Mouse (Mus musculus) midbrain, embryonic 14.5 days (tissue): ENCODE results near the gene Abca12. TPM values are rescaled to one million over a fixed set of nuclear protein-coding genes. Genes with fewer than 3 reads are reported as not detected.

Source experiments
- ATAC-seq: fragments of 200-750 bp; cut with Nextera tagmentation; 2 replicates; pipeline ENCODE4 v1.8.0; 2017; ENCODE audit warnings: moderate number of reproducible peaks, moderate library complexity; ENCODE audit not compliant: low FRiP score, low TSS enrichment
- DNase-seq: peaks from one replicate; pipeline ENCODE4 v3.0.0-alpha.2; 2015
- H3K27ac ChIP-seq: fragments of 300-500 bp; sonication (generic); replicated peaks from 2 replicates; pipeline ENCODE4 v1.5.1; 2014; ENCODE audit warnings: mild to moderate bottlenecking, low read depth, low read length, moderate library complexity
- H3K27me3 ChIP-seq: fragments of 300-500 bp; sonication (generic); 2 replicates; pipeline ENCODE4 v1.6.1; 2014; ENCODE audit warnings: low read length, control low read depth, mixed read lengths; ENCODE audit not compliant: control insufficient read depth, insufficient read depth
- H3K36me3 ChIP-seq: fragments of 300-500 bp; sonication (generic); 2 replicates; pipeline ENCODE4 v1.6.1; 2014; ENCODE audit warnings: low read length, control low read depth; ENCODE audit not compliant: control insufficient read depth, insufficient read depth
- H3K4me1 ChIP-seq: fragments of 300-500 bp; sonication (generic); 2 replicates; pipeline ENCODE4 v1.6.1; 2014; ENCODE audit warnings: mild to moderate bottlenecking, antibody characterized with exemption, low read length, control low read depth; ENCODE audit not compliant: control insufficient read depth, insufficient read depth
- H3K4me2 ChIP-seq: fragments of 300-500 bp; sonication (generic); 2 replicates; pipeline ENCODE4 v1.6.1; 2014; ENCODE audit warnings: mild to moderate bottlenecking, low read length, moderate library complexity
- H3K4me3 ChIP-seq: fragments of 300-500 bp; sonication (generic); replicated peaks from 2 replicates; pipeline ENCODE4 v1.5.1; 2014; ENCODE audit warnings: low read depth, low read length
- H3K9ac ChIP-seq: fragments of 300-500 bp; sonication (generic); replicated peaks from 2 replicates; pipeline ENCODE4 v1.6.1; 2014; ENCODE audit warnings: mild to moderate bottlenecking, low read length, moderate library complexity
- H3K9me3 ChIP-seq: fragments of 300-500 bp; sonication (generic); 2 replicates; pipeline ENCODE4 v1.6.1; 2016; ENCODE audit warnings: low read length, control low read depth, mixed read lengths; ENCODE audit not compliant: control insufficient read depth
- WGBS: fragments of 180-500 bp; shearing (Covaris S2); extraction: QIAGEN DNeasy Blood & Tissue Kit; methylation state at CpG from one replicate; pipeline ENCODE4 v1.1.7; 2014; 5-methylcytosine and 5-hydroxymethylcytosine counted together
- polyA plus RNA-seq: library from polyadenylated mRNA; unstranded; fragments of >200 nt; fragmentation: Nextera tagmentation; extraction: Ambion mirVana; gene quantifications from 2 replicates; pipeline ENCODE4 v1.2.1, GENCODE M21; 2014

Abca12 gene
- polyA plus RNA-seq, 1 experiment from 2014 or later, result not detected

GRCm38 (mm10) chr1:71307362-71307761, 107.3 kb downstream of the Abca12 start:
- Histone ChIP-seq H3K27ac (no peak overlapping the region), H3K4me3 (no peak overlapping the region), H3K4me2 (no peak overlapping the region), H3K36me3 (no peaks in the 10 kb centered on the region), H3K9me3 (no peaks in the 10 kb centered on the region), H3K9ac (no peak overlapping the region), H3K4me1 (peaks cover 6% of the 10 kb centered on the region), H3K27me3 (no peaks in the 10 kb centered on the region)
- ATAC-seq, result no peak
- 58% methylated on average over 2 of the region's 2 CpGs for WGBS
- peak; percentile 15 for DNase-seq

- no peak overlapping the region for H3K9ac ChIP-seq
- peaks cover 6% of the 10 kb centered on the region for H3K4me1 ChIP-seq
- no peak for ATAC-seq
- H3K27ac ChIP-seq, result no peak overlapping the region
- WGBS, result 21% methylated on average over 3 of the region's 3 CpGs
- H3K9me3 ChIP-seq, result no peaks in the 10 kb centered on the region
- peak; percentile 61 for DNase-seq
- no peak overlapping the region for H3K4me3 ChIP-seq
- H3K36me3 ChIP-seq, result no peaks in the 10 kb centered on the region
- no peaks in the 10 kb centered on the region for H3K27me3 ChIP-seq
- H3K4me2 ChIP-seq, result no peak overlapping the region
These were observed 108.5 kb downstream of the Abca12 start for GRCm38 (mm10) chr1:71306196-71306595.

GRCm38 (mm10) chr1:71304588-71304987, 110.1 kb downstream of the Abca12 start:
- Histone ChIP-seq H3K36me3 (no peaks in the 10 kb centered on the region), H3K4me1 (peaks cover 6% of the 10 kb centered on the region), H3K27me3 (no peaks in the 10 kb centered on the region), H3K4me3 (no peak overlapping the region), H3K9me3 (no peaks in the 10 kb centered on the region), H3K27ac (no peak overlapping the region), H3K4me2 (no peak overlapping the region), H3K9ac (no peak overlapping the region)
- no peak for ATAC-seq
- no peak for DNase-seq
- 85% methylated on average over 2 of the region's 2 CpGs for WGBS

GRCm38 (mm10) chr1:71297021-71297420, 117.7 kb downstream of the Abca12 start:
- no peak for ATAC-seq
- H3K4me2 ChIP-seq, result no peak overlapping the region
- H3K27me3 ChIP-seq, result no peaks in the 10 kb centered on the region
- H3K4me1 ChIP-seq, result no peaks in the 10 kb centered on the region
- no peaks in the 10 kb centered on the region for H3K9me3 ChIP-seq
- no peak overlapping the region for H3K27ac ChIP-seq
- H3K36me3 ChIP-seq, result no peaks in the 10 kb centered on the region
- WGBS, result 70% methylated on average over 2 of the region's 2 CpGs
- DNase-seq, result no peak
- no peak overlapping the region for H3K4me3 ChIP-seq
- H3K9ac ChIP-seq, result no peak overlapping the region

DNA sequence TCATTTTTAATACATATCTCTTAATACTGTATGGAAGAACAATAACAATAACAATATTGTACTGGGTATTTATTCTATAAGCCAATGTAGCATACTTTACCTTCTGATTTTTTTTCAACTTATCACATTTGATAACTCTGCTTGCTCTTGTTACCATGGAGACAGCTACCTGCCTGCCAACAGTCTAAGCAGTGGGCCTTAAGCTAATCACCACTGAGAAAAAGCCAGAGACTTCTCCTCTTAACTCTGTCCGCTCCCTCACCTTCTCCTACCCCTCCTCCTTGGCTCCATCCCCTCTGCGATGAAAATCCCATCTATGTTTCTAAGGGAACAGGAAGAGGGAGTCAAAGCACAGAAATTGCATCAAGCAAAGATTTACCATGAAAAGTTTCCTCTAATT, 118.1 kb downstream of the Abca12 start:
- H3K36me3 ChIP-seq, result no peaks in the 10 kb centered on the region
- no peak overlapping the region for H3K27ac ChIP-seq
- no peaks in the 10 kb centered on the region for H3K27me3 ChIP-seq
- no peak for ATAC-seq
- H3K4me2 ChIP-seq, result no peak overlapping the region
- H3K9me3 ChIP-seq, result no peaks in the 10 kb centered on the region
- DNase-seq, result peak; percentile 67
- no peaks in the 10 kb centered on the region for H3K4me1 ChIP-seq
- H3K4me3 ChIP-seq, result no peak overlapping the region
- H3K9ac ChIP-seq, result no peak overlapping the region
- 53% methylated on average over 2 of the region's 2 CpGs for WGBS

DNA sequence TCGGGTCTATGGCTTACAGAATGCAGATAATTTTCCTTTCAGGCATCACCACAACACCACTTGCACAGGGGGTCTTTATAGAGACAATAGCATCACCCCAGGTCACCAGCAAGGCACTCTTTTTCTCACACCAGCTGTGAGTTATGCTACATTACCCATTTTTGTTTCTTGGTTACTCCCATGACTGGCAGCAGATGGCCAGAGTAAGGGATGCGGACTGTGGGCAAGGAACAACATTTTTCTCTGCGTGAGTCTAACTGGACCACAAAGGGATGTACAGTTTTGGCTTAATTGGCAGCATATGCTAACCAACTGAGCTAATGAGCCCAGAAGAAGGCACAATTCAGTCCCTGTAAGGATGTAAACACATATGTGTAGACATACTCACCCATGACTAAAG, 122.8 kb downstream of the Abca12 start:
- 0 out of 2 replicates have a peak, but pooled peaks have one; percentile 20 for ATAC-seq
- no peak overlapping the region for H3K4me3 ChIP-seq

GRCm38 (mm10) chr1:71289511-71289910, 125.2 kb downstream of the Abca12 start:
- WGBS, result 21% methylated on average over 5 of the region's 5 CpGs
- H3K36me3 ChIP-seq, result no peaks in the 10 kb centered on the region
- no peak overlapping the region for H3K4me3 ChIP-seq
- no peak overlapping the region for H3K4me2 ChIP-seq
- ATAC-seq (no peak), DNase-seq (peak; percentile 71)
- H3K9ac ChIP-seq, result no peak overlapping the region
- H3K27me3 ChIP-seq, result no peaks in the 10 kb centered on the region
- H3K9me3 ChIP-seq, result no peaks in the 10 kb centered on the region
- no peaks in the 10 kb centered on the region for H3K4me1 ChIP-seq
- no peak overlapping the region for H3K27ac ChIP-seq

More for the DNA sequence above, 122.8 kb downstream of the Abca12 start:
- WGBS, result 54% methylated on average over 3 of the region's 3 CpGs
- Histone ChIP-seq H3K9ac (no peak overlapping the region), H3K27ac (no peak overlapping the region), H3K36me3 (no peaks in the 10 kb centered on the region), H3K4me2 (no peak overlapping the region), H3K9me3 (no peaks in the 10 kb centered on the region), H3K27me3 (no peaks in the 10 kb centered on the region), H3K4me1 (no peaks in the 10 kb centered on the region)
- peak; percentile 25 for DNase-seq

DNA sequence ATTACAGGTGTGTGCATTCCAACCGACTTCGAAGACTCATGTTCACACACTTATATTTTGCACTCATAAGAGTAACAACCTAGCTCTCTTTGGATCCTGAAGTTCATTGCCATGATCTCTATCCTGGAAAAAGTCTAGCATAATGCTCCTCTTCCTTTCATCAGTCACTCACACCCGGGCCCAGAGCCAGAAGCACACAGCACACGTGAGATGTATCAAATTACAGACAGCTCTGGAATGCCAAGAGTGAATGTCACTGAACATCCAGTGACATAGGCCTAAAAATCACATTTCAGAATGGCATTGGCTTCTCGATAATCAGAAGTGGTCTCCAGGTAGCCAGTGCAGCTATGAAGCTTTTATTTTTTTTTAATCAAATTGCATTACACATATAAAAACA, 137.8 kb downstream of the Abca12 start:
- H3K9ac ChIP-seq, result no peak overlapping the region
- H3K9me3 ChIP-seq, result no peaks in the 10 kb centered on the region
- H3K4me2 ChIP-seq, result no peak overlapping the region
- H3K36me3 ChIP-seq, result no peaks in the 10 kb centered on the region
- no peak overlapping the region for H3K27ac ChIP-seq
- no peaks in the 10 kb centered on the region for H3K4me1 ChIP-seq
- DNase-seq (no peak), ATAC-seq (no peak)
- H3K27me3 ChIP-seq, result no peaks in the 10 kb centered on the region
- H3K4me3 ChIP-seq, result no peak overlapping the region
- 57% methylated on average over 5 of the region's 5 CpGs for WGBS

DNA sequence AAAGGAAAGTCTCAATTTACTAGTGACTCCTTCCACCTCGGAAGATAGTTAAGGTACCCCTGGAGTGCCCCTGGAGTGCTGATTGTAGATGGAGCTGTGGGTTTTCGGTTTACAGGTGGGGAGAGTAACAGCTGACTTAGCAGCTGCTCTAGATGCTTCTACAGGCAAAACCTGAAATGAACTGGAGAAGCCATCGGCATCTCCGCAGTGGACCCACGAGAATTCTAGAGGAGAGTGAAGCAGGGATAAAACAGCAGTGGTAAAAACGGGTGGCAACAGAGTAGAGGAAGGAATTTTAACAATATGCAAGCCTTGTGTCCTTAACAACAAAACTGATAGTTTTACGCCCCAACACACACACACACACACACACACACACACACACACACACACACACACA, 142.2 kb downstream of the Abca12 start:
- H3K4me2 ChIP-seq, result no peak overlapping the region
- no peak for ATAC-seq
- H3K27me3 ChIP-seq, result no peaks in the 10 kb centered on the region
- H3K9ac ChIP-seq, result no peak overlapping the region
- no peaks in the 10 kb centered on the region for H3K36me3 ChIP-seq
- 76% methylated on average over 7 of the region's 7 CpGs for WGBS
- no peak overlapping the region for H3K4me3 ChIP-seq
- no peak overlapping the region for H3K27ac ChIP-seq
- no peaks in the 10 kb centered on the region for H3K9me3 ChIP-seq
- DNase-seq, result no peak
- no peaks in the 10 kb centered on the region for H3K4me1 ChIP-seq
